Mouse (Mus musculus) adrenal gland, adult (tissue): ENCODE data around the gene Havcr2.
"Not testable (repeated sequence)": the region's sequence is repeated elsewhere in the genome, so short reads cannot be mapped to it uniquely, and the experiment has no call there.

Source experiments
- DNase-seq, 2 experiments: peaks; one replicate each; pipeline ENCODE4 v3.0.0; 2022 to 2023; ENCODE audit warnings: low spot score in 1 of 2; ENCODE audit not compliant: inconsistent age in 2 of 2

The Havcr2 gene

DNA sequence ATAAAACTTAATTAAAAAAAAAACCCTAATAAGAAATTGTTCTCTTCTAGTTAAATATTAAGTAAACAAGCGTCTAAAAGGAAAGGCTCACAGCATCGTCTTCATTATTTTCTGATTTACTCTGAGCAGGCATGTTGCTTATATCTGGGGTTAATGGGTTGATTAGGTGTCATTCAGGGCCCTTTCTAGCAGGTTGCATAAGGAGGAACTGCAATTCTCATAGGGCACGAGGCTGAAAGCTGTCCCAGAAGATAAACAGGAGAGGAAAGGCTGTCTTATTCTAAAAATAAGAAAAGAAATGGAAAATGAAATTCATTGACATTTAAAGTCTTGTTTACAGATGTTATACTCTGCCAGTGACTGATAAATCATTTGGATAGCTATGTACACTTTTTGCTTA lies 5.2 kb downstream of the Havcr2 start:
- no peak for DNase-seq

DNA sequence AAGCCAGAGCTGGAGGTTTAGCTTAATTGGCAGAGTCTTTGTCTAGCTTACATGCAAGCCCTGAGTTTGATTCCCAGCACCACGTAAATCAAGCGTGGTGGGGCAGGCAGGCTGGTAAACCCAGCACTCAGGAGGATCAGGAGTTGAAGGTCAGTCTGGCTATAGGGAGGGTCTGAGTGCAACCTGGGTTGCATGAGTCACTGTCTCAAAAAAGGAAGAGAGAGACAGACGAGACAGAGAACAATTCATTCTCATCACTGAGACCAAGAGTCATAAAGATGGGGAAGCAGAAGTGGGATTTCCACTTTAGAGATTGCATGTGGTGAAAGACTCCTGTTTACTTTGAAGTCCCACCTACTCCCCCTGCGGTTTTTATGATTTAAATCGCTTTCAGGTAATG lies 6.6 kb downstream of the Havcr2 start:
- DNase-seq: peak in 1 of 2 experiments; percentile 70

DNA sequence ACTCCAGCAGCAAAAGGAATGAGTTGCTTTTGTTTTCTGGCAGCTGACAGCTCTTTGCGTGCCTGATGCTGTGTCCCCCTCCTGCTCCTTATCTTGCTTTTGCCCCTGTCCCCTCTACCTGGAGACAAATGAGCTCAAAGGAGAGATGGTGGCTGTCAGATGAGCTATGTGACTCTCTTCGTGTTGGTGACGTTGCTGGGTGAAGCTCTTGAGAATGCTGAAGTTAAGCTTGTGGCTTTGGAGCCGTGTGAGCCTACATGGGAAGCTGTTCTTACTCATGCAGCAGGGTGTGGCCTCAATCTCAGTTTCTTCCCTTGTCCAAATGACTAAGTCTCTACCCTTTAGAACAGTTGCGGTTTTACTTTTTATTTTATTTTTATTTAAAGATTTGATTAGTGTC lies 7.2 kb downstream of the Havcr2 start:
- DNase-seq: peak; percentile 14 to 81

DNA sequence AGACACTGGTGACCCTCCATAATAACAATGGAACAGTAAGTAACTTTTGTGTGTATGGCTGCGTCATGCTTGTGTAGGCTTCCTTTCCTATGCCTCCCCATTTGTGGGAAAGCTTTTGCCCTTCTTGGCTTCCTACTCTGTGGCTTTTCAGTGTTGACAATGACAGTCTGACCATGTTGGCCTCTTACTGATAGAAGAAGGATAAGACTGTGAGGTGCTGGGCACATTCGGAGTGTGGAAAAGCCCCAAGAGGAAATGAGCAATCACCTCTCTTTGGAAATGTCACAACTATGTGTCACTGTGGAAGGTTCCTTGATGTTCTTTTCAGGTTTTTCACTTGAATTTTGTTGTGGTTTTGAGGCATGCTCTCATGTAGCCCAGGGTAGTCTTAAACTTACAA lies 12.1 kb downstream of the Havcr2 start:
- no peak for DNase-seq

DNA sequence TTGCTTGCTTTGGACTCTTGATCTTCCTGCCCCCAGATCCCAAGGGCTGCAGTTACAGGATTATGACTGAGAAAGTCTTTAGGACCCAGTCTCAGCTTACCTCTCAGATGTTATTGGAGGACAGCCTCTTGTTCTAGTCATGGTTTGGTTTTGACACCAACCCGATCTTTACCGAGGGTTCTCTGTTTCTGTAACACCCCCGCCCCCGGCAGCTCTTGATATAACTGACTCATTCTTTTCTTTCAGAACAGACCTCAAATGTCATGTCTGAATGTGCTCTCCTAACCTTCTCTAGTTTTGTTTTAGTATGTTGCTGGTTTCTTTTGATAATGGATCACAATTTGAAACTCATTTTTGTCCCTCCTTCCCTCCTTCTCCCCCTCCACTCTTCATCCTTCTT lies 19.5 kb downstream of the Havcr2 start:
- DNase-seq: no peak

GRCm38 (mm10) chr11:46479311-46479710 lies 24.6 kb downstream of the Havcr2 start:
- DNase-seq: no peak

DNA sequence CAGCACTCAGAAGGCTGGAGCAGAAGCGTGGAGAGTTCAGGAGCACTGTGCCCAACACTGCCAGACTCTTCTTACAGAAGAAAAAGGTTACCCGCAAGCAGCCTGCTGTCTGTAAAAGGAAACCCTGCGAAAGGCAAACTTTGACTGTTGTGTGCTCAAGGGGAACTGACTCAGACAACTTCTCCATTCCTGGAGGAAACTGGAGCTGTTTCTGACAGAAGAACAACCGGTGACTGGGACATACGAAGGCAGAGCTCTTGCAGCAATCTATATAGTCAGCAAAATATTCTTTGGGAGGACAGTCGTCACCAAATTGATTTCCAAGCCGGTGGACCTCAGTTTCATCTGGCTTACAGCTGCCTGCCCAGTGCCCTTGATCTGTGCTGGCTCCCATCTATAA lies 25.8 kb downstream of the Havcr2 start:
- peak; percentile 8 to 20 for DNase-seq

- peak in 1 of 2 experiments; percentile 48 for DNase-seq
Observed at GRCm38 (mm10) chr11:46488231-46488630, 33.5 kb downstream of the Havcr2 start.

DNA sequence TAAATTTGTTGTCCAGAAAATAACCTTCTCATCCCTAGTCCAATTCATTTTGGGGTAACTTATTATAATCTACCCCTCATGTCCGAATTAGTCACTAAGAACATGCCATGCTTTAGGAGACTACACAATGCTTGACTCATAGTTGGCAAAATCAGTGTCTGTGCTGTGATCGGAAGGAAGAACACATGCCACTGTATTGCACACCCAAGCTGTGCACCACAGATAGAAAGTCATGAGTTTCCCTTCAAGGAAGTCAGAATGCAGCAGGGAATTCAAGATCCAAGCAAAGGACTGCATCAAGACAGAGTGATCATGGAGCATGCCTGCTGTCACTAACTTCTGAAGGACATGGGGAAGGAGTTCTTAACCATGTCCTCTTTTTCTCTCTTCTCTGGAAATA lies 33.9 kb downstream of the Havcr2 start:
- no peak for DNase-seq

GRCm38 (mm10) chr11:46507146-46507545 lies 52.4 kb downstream of the Havcr2 start:
- DNase-seq: no peak

- no peak for DNase-seq
Observed at GRCm38 (mm10) chr11:46509900-46510299, 55.2 kb downstream of the Havcr2 start.

- DNase-seq: not testable (repeated sequence)
Observed at GRCm38 (mm10) chr11:46521341-46521740, 66.6 kb downstream of the Havcr2 start.

DNA sequence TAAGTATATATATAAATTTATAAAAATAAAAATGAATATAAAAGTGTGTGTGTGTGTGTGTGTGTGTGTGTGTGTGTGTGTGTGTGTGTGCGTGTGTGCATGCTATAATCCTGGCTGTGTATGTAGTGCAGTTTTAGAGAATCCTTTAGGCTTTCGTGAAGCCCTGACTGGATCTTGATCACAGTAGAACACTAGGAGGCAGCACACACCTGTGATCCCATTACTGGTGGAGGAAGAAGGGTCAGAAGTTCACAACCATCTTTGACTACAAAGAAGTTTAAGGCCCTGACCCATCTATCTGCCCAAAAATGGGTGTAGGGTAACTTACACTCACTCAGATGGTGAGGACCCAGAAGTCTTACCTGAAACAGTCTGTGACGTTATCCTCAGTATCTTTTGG lies 68.0 kb downstream of the Havcr2 start:
- DNase-seq: peak in 1 of 2 experiments; percentile 58

- no peak for DNase-seq
Observed at GRCm38 (mm10) chr11:46523912-46524311, 69.2 kb downstream of the Havcr2 start, which contains the start of gene Gm12169. Gene Gm12169 (plus strand): TSS chr11:46524212.

GRCm38 (mm10) chr11:46530149-46530548 lies 75.4 kb downstream of the Havcr2 start:
- DNase-seq: no peak
